Mouse (Mus musculus): ENCODE data around the gene Cers3. TPM values are rescaled to one million over a fixed set of nuclear protein-coding genes. Genes with fewer than 3 reads are reported as not detected.

The Cers3 gene
- total and polyA plus RNA-seq, 2 experiments = 0.10 TPM; not detected in 1

DNA sequence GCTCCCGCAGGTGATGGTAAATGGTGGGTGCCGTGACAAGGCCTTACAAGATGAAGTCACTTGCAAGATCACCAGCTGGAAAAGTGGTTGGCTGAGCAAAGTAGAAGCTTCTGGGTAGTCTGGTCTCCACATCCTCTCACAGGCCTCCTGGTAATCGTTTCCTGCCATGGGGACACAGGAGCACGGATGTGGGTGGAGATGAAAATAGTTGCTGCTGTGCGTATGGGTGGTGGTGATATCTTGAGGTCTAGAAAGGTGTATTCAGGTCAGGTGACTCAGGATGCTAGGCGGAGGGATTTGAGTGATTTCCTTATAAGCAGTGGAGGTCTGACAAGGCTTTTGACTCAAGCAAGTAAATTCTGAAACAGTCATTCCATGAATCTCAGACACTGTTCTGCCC lies 18.4 kb upstream of the Cers3 start:
- Histone ChIP-seq H3K79me2 (ENCODE audit: control insufficient read depth, insufficient read depth, low read length) (no peaks in the 10 kb centered on the region), H3K36me3 (ENCODE audit: control insufficient read depth, insufficient read depth, low read length) (no peaks in the 10 kb centered on the region), H3K27me3 (ENCODE audit: control insufficient read depth, insufficient read depth, low read length) (no peaks in the 10 kb centered on the region), H3K9ac (ENCODE audit: low read depth, low read length) (no peak overlapping the region), H3K27ac (replicated peaks; ENCODE audit: insufficient read depth, low read depth, low read length) (no peak overlapping the region), H3K4me1 (ENCODE audit: control insufficient read depth, insufficient read depth, low read length) (peaks cover 4% of the 10 kb centered on the region), H3K4me3 (ENCODE audit: insufficient read depth, low read depth, low read length) (no peak overlapping the region)
- TF ChIP-seq POLR2A (IDR thresholded peaks at IDR 0.05; ENCODE audit: extremely low read depth, insufficient read depth, low read length) (no peak), CTCF (IDR thresholded peaks at IDR 0.05; ENCODE audit: low read depth, low read length) (no peak)
- WGBS = 90% methylated on average over 6 of the region's 6 CpGs
- no peak for DNase-seq (ENCODE audit: extremely low read depth, low read depth, low spot score)

DNA sequence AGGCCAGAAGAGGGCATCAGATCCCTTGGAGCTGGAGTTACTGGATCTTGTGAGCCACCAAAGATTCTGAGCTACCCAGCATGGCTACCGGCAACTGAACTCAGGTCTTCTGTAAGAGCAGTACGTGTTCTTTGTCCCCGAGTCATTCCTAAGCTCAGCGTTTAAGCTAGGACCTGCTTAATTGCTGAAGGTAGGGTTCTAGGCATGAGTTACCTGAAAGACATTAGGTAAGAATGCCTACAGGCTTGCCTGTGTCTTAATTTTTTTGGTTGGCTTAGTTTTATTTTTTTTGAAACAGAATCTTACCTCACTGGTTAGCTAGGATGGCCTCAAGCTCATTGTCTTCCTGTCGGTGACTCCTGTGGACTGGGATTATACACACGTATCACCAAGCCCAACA lies 15.2 kb upstream of the Cers3 start:
- Histone ChIP-seq H3K9ac (ENCODE audit: low read depth, low read length) (no peak overlapping the region), H3K79me2 (ENCODE audit: control insufficient read depth, insufficient read depth, low read length) (no peaks in the 10 kb centered on the region), H3K27ac (replicated peaks; ENCODE audit: insufficient read depth, low read depth, low read length) (no peak overlapping the region), H3K27me3 (ENCODE audit: control insufficient read depth, insufficient read depth, low read length) (no peaks in the 10 kb centered on the region), H3K36me3 (ENCODE audit: control insufficient read depth, insufficient read depth, low read length) (no peaks in the 10 kb centered on the region), H3K4me1 (ENCODE audit: control insufficient read depth, insufficient read depth, low read length) (no peaks in the 10 kb centered on the region), H3K4me3 (ENCODE audit: insufficient read depth, low read depth, low read length) (no peak overlapping the region)
- no peak for TF ChIP-seq POLR2A (IDR thresholded peaks at IDR 0.05; ENCODE audit: extremely low read depth, insufficient read depth, low read length)
- TF ChIP-seq CTCF (IDR thresholded peaks at IDR 0.05; ENCODE audit: low read depth, low read length) = no peak
- WGBS = 97% methylated on average over 6 of the region's 6 CpGs
- DNase-seq (ENCODE audit: extremely low read depth, low read depth, low spot score) = no peak

DNA sequence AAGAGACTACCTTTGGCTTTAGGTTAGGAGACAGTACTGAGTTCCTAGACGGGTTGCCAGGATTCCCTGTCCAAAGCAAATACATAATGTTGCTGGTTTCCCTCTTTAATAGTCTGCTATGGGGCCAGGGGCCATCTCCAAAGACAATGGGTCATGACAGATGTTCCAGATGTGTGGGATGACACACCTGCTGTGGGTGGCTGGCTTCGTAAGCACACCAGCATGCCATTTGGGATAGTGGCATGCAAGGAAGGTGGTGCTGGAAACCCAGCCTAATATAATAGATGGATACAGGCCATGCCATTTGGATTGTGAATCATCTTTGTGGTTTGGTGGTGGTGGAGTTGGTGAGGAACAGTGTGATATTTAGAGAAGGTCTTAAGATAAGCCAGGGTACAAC lies 14.1 kb upstream of the Cers3 start:
- Histone ChIP-seq H3K9ac (ENCODE audit: low read depth, low read length) (no peak overlapping the region), H3K4me1 (ENCODE audit: control insufficient read depth, insufficient read depth, low read length) (no peaks in the 10 kb centered on the region), H3K79me2 (ENCODE audit: control insufficient read depth, insufficient read depth, low read length) (no peaks in the 10 kb centered on the region), H3K27me3 (ENCODE audit: control insufficient read depth, insufficient read depth, low read length) (no peaks in the 10 kb centered on the region), H3K36me3 (ENCODE audit: control insufficient read depth, insufficient read depth, low read length) (no peaks in the 10 kb centered on the region), H3K4me3 (ENCODE audit: insufficient read depth, low read depth, low read length) (no peak overlapping the region), H3K27ac (replicated peaks; ENCODE audit: insufficient read depth, low read depth, low read length) (no peak overlapping the region)
- no peak for TF ChIP-seq POLR2A (IDR thresholded peaks at IDR 0.05; ENCODE audit: extremely low read depth, insufficient read depth, low read length)
- TF ChIP-seq CTCF (IDR thresholded peaks at IDR 0.05; ENCODE audit: low read depth, low read length) = no peak
- DNase-seq (ENCODE audit: extremely low read depth, low read depth, low spot score) = no peak
- WGBS = 74% methylated on average over 2 of the region's 2 CpGs

DNA sequence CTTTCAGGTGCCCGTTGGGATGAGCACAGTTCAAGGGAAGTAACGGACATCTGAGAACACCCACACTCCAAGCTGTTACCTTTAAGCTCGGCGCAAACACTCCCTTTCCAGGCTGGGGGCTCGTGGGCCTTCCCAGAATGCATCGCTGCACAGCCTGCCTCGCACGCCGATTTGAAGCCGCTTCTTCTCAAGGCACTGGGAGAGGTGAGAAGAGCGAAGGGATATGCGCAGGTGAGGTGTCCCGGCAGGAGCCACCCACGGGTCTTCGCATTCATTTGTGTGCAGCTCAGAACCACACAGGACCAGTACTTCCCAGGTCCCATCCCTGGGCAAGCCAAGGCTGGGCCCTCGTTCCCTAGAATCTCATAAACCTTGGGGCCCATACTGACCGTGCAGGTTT lies 9.9 kb upstream of the Cers3 start:
- no peak overlapping the region for H3K4me3 ChIP-seq (ENCODE audit: insufficient read depth, low read depth, low read length)
- DNase-seq (ENCODE audit: extremely low read depth, low read depth, low spot score) = no peak
- H3K4me1 ChIP-seq (ENCODE audit: control insufficient read depth, insufficient read depth, low read length) = no peaks in the 10 kb centered on the region
- H3K27ac ChIP-seq (replicated peaks; ENCODE audit: insufficient read depth, low read depth, low read length) = no peak overlapping the region
- H3K27me3 ChIP-seq (ENCODE audit: control insufficient read depth, insufficient read depth, low read length) = no peaks in the 10 kb centered on the region
- H3K79me2 ChIP-seq (ENCODE audit: control insufficient read depth, insufficient read depth, low read length) = no peaks in the 10 kb centered on the region
- TF ChIP-seq POLR2A (IDR thresholded peaks at IDR 0.05; ENCODE audit: extremely low read depth, insufficient read depth, low read length) (no peak), CTCF (IDR thresholded peaks at IDR 0.05; ENCODE audit: low read depth, low read length) (no peak)
- 98% methylated on average over 17 of the region's 17 CpGs for WGBS
- no peaks in the 10 kb centered on the region for H3K36me3 ChIP-seq (ENCODE audit: control insufficient read depth, insufficient read depth, low read length)
- no peak overlapping the region for H3K9ac ChIP-seq (ENCODE audit: low read depth, low read length)

GRCm38 (mm10) chr7:66733882-66734281 lies 9.4 kb upstream of the Cers3 start:
- Histone ChIP-seq H3K4me1 (ENCODE audit: control insufficient read depth, insufficient read depth, low read length) (no peaks in the 10 kb centered on the region), H3K27ac (replicated peaks; ENCODE audit: insufficient read depth, low read depth, low read length) (no peak overlapping the region), H3K27me3 (ENCODE audit: control insufficient read depth, insufficient read depth, low read length) (no peaks in the 10 kb centered on the region), H3K79me2 (ENCODE audit: control insufficient read depth, insufficient read depth, low read length) (no peaks in the 10 kb centered on the region), H3K4me3 (ENCODE audit: insufficient read depth, low read depth, low read length) (no peak overlapping the region), H3K36me3 (ENCODE audit: control insufficient read depth, insufficient read depth, low read length) (no peaks in the 10 kb centered on the region), H3K9ac (ENCODE audit: low read depth, low read length) (no peak overlapping the region)
- WGBS = 95% methylated on average over 11 of the region's 11 CpGs
- no peak for DNase-seq (ENCODE audit: extremely low read depth, low read depth, low spot score)
- TF ChIP-seq CTCF (IDR thresholded peaks at IDR 0.05; ENCODE audit: low read depth, low read length) = no peak
- no peak for TF ChIP-seq POLR2A (IDR thresholded peaks at IDR 0.05; ENCODE audit: extremely low read depth, insufficient read depth, low read length)

GRCm38 (mm10) chr7:66734466-66734865 lies 8.8 kb upstream of the Cers3 start:
- Histone ChIP-seq H3K27me3 (ENCODE audit: control insufficient read depth, insufficient read depth, low read length) (no peaks in the 10 kb centered on the region), H3K4me3 (ENCODE audit: insufficient read depth, low read depth, low read length) (no peak overlapping the region), H3K36me3 (ENCODE audit: control insufficient read depth, insufficient read depth, low read length) (no peaks in the 10 kb centered on the region), H3K9ac (ENCODE audit: low read depth, low read length) (no peak overlapping the region), H3K79me2 (ENCODE audit: control insufficient read depth, insufficient read depth, low read length) (no peaks in the 10 kb centered on the region), H3K4me1 (ENCODE audit: control insufficient read depth, insufficient read depth, low read length) (no peaks in the 10 kb centered on the region), H3K27ac (replicated peaks; ENCODE audit: insufficient read depth, low read depth, low read length) (no peak overlapping the region)
- DNase-seq (ENCODE audit: extremely low read depth, low read depth, low spot score) = no peak
- TF ChIP-seq POLR2A (IDR thresholded peaks at IDR 0.05; ENCODE audit: extremely low read depth, insufficient read depth, low read length) = no peak
- no peak for TF ChIP-seq CTCF (IDR thresholded peaks at IDR 0.05; ENCODE audit: low read depth, low read length)
- 97% methylated on average over 4 of the region's 4 CpGs for WGBS

Measured in liver, adult 2 months (tissue).